Mouse (Mus musculus): Measurements from ENCODE around the gene Rftn1. TPM values are rescaled to one million over a fixed set of nuclear protein-coding genes. Genes with fewer than 3 reads are reported as not detected.

The Rftn1 gene
- total RNA-seq (2023): 10 to 100 TPM; 79.6 to 86.5 TPM

GRCm38 (mm10) chr17:50190131-50191015 lies at the start of gene Rftn1:
Gene Rftn1 (minus strand): TSS chr17:50190674.

Other genes starting within 250 kb of the Rftn1 start
- not detected for gene Dazl, start 103.0 kb upstream of the Rftn1 start, total RNA-seq (2023)

Measured in T-cell, adult 66 days (primary cell).